Mouse (Mus musculus): Measurements from ENCODE around the gene Ccdc177.
A peak's percentile ranks its signal among the peaks of the same experiment; 100 is the strongest.

Gene Ccdc177

GRCm38 (mm10) chr12:80736464-80737282 is 23.8 kb downstream of the Ccdc177 start:
- DNase-seq (ENCODE audit: low spot score), result no peak

- no peak for DNase-seq (ENCODE audit: low spot score)
Observed at GRCm38 (mm10) chr12:80734526-80735470, 25.7 kb downstream of the Ccdc177 start.

- peak; percentile 65 for DNase-seq (ENCODE audit: low spot score)
Observed at GRCm38 (mm10) chr12:80730567-80730966, 29.9 kb downstream of the Ccdc177 start.

DNA sequence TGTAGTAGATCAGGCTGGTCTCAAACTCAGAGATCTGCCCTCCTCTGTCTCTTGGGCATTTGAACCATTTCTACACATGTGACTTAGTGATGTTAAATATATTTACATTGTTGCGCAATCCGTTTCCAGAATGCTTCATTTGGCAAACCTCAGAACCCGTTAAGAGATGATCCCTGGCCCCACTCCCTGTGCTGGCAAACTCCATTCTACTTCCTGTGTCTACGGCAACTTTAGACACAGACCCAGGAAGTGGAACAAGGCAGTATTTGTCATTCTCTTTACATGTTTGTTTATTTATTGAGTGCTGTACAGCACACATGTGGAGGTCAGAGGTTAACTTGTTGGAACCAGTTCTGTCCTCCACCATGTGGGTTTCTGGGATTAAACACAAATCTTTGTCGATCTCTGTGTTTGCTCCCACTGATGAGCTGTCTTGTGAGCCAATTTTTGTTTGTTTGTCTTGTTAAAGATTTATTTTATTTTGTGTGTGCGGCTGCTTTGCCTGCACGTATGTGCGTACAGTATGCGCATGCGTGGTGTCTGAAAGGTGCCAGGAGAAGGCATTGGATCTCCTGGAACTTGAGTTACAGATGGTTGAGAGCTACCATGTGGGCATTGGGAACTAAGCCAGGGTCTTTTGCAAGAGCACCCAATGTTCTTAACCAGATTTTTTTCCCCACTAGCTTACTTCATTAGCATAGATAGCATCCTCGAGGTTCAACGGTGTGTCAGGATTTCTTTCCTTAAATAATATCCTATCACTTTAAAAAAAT is 30.5 kb downstream of the Ccdc177 start:
- no peak for DNase-seq (ENCODE audit: low spot score)

DNA sequence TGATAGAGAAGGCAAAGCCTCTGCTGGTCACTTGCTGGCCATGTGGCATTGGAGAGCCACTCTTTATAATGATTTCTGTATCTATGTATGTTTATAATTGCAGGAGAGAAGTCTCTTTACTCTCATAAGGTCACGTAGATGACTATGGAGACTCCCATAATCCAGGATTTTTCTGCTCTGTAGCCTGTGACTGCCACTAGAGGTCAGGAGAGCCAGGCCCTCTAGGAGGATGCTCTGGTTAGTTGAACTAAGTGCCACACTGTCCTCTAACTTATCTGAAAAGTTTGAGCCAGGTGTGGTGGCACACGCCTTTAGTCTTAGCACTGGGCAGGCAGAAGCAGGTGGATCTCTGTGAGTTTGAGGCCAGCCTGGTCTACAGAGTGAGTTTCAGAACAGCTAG is 31.7 kb downstream of the Ccdc177 start:
- DNase-seq (ENCODE audit: low spot score), result no peak

DNA sequence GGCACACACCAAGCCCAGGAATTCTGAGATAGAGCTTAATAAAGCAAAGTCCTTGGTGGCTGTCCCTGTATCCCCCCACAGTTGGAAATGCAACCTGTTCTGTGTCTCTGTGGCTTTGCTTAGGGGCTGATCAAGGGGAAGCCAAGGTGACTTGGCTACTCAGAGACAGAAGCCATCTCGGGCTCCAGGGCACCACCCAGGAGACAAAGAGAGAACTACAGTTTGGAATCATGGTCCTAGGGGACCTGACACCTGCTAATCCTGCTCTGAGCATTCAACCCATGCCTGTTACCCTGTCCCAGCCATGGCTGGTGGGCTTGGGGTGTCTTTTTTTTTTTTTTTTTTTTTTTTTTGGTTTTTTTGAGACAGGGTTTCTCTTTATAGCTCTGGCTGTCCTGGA is 32.3 kb downstream of the Ccdc177 start:
- no peak for DNase-seq (ENCODE audit: low spot score)

- peak; percentile 74 for DNase-seq (ENCODE audit: low spot score)
Observed at GRCm38 (mm10) chr12:80724853-80725559, 35.5 kb downstream of the Ccdc177 start.

DNA sequence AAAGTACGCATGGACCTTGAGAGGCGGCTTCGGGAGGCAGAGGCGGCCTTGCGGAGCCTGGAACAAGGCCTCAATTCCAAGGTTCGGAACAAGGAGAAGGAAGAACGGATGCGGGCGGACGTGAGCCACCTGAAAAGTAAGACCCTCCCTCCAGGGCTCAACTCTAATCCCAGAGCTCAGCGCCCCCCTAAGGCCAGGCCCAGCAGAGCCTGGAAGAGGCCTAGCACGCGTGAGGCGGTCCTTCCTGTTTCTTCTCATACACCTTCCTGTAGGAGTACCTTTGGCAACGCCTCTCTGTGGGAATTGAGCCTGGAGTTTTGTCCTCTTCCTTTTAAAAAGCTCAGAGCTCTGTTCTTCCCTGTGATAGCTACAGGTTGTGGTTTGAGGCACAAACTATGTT is 39.0 kb downstream of the Ccdc177 start:
- DNase-seq (ENCODE audit: low spot score), result no peak

DNA sequence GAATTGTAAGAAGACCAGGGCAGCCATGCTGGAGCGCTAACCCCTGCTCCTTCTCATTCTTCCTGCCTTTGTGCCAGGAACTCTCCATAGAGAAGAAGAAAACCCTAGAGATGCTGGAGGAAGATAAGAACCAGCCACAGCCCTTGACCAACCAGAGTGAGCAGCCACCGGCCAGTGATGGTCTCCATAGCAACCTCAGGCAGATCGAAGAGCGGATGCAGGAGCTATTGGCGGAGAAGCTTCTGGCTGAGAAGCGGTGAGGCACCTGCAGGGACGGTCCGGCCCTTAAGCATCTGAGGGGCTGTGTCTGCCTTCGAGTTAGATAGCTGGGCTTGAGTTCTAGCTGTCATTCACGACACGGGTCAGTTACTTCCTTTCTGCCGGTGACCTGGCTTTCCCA is 40.0 kb downstream of the Ccdc177 start:
- DNase-seq (ENCODE audit: low spot score), result no peak

GRCm38 (mm10) chr12:80719141-80719540 is 41.3 kb downstream of the Ccdc177 start:
- no peak for DNase-seq (ENCODE audit: low spot score)

DNA sequence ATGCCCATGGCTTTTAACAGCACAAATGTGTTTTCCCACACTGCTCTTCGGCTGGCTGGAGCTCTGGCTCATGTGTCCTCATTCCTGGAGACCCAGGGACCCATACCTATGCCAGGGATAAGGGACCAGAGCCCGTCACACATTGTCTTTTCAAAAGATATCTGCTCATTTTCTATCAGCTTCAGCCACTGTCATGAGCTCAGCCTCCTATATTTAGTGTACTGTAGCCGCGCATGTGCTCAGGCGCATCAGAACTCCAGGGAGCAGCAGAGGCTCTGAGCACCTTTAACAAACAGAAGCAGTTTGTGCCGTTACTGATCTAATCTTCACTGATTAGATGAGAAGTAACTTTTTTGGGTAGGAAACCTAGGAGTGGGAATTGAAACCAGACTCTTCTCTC is 44.6 kb downstream of the Ccdc177 start:
- no peak for DNase-seq (ENCODE audit: low spot score)

- DNase-seq (ENCODE audit: low spot score), result no peak
Observed at GRCm38 (mm10) chr12:80706915-80707604, 53.4 kb downstream of the Ccdc177 start.

GRCm38 (mm10) chr12:80706208-80706914 is 54.1 kb downstream of the Ccdc177 start:
- no peak for DNase-seq (ENCODE audit: low spot score)
